Mouse (Mus musculus) activated CD4-positive, CD25-positive, alpha-beta regulatory T cell, adult 4 months (primary cell): ENCODE measurements around the gene Podn. TPM values are rescaled to one million over a fixed set of nuclear protein-coding genes. Genes with fewer than 3 reads are reported as not detected.

Experiments
- ATAC-seq: one replicate; pipeline ENCODE4 v1.8.0; 2017
- polyA plus RNA-seq, 2 experiments: library from polyadenylated mRNA; unstranded; fragments of 100-300 nt; shearing (Covaris generic); gene quantifications; one replicate each; pipeline ENCODE4 v1.2.1; 2017

Gene Podn
- polyA plus RNA-seq, 2 experiments from 2014 or later, result not detected

DNA sequence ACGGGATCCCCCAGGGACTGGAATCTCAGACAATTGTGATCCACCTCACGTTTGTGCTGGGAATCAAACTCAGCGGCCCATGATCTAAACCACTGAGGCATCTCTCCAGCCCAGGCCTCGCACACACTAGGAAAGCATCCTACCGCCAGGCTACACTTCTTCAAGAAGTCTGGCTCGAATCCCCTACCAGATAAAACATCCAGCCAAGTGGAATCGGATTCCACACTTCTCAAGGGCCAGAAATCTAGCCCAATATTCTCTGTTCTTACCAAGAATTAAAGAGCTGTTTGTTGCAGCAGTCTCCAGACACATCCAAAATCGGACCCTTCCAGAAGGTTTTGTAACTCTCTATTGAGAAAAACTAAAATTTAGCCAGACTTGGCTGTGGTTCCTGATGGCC, 59.2 kb downstream of the Podn start:
- ATAC-seq, result no peak

DNA sequence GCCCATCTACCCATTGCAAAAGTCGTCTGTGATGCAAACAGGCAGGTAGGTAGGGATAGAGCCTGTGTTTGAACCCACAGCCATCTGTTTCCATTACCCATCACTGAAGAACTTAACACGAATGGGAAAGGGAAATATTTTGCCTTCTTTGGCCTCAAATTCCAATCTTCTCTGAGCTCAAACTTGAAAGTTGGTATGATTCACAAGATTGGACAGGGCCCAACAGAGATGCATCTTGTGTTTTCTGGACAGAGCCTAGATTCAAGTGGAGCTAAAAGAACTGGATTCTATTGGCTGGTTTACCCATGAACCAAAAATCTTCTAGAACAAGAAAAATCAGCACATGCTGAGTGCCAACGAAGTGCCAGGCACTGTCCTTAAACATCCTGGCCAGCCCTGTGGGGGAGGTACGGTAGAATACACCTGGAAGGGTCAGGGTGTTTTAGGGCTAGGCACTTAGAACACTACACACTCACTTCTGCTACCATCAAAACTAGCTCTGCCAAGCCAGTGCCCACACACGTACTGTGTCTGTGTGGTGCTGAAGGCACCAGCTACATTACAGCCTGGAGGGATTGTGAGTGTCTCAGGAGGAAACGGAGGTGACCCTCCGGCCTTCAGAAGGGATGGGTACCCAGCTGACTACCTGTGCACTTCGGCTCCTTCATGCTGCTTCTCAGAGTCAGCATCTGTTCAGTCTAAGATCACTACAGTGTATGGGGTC, 63.0 kb downstream of the Podn start:
- ATAC-seq, result no peak

DNA sequence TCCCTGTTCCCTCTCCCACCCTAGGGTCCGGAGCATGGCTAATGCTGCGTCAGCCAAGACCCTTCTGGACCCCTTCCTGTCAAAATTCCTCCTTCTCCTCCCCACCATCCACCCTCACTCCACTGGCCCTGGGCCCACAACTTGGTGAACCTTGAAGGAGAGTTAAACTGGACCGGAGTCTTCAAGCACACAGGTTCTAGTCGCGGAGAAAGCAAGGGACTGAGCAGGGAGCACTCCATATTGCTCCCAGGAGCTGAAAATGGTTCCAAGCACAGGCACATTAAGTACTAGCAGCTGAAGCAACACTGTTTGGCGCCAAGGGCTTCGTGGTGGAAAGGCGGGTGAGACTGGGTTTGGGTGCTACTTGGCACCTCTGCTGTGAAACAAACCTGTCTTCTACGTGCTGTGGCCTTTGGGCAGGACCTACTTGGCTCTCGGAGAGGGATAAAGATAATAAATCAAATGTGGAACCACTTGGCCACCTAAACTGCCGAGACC, 63.8 kb downstream of the Podn start:
- ATAC-seq, result no peak

GRCm38 (mm10) chr4:108031502-108032351, 64.5 kb downstream of the Podn start:
- ATAC-seq, result no peak

GRCm38 (mm10) chr4:108030888-108031501, 65.2 kb downstream of the Podn start:
- ATAC-seq, result no peak

DNA sequence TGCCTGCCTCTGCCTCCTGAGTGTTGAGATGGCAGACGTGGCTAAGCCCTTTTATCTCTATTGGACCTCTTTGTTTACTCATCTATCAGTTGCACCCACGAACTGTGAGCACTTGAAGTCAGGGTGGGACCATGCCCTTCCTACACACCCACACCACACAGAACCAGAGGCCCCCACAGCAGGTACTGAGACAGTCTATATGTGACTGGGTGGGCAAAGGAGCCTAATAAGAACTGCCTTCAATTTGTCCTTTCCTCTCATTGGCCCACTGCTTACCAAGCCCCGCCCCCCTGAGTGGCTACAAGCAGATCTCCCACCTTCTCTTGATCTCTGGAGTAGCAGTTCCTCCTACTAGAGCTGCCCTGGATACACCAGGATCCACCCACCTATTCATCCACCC, 70.1 kb downstream of the Podn start:
- ATAC-seq, result no peak

DNA sequence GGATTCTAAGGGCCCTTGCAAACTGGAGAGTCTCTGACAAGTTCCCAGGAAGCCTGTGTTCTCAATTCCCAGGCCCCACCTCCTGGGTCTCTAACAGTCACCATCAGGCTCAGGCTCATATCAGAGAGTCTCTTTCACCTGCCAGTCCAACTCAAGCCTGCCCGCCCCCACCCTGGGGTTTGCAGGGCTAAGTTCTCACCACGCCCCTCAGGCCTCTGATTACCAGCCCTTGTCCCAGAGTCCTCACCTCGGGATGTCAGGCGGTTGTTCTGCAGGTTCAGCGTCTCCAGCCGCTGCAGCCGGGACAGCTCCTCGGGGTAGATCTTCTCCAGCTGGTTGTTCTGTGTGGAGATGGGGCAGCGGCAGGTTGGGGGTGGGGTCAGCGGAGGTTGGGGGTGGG, 71.0 kb downstream of the Podn start:
- no peak for ATAC-seq

DNA sequence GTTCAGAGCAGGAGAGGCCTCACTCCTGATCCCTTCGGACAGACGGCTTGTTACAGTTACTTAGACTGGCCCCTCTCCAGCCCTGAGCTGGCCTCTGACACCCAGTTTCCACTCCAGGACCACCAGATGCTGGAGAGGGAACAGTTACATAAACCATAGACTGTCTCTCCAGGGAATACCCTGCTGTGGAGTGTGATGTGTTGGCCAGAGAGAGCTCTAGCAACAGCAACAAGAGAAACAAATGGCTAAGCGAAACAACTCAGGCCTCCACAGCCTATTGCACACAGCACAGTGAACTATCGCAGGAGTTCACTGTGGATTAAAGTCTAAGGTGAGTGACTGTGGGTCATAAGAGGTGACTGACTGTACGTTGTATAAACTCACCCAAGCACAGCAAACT, 71.6 kb downstream of the Podn start:
- no peak for ATAC-seq

GRCm38 (mm10) chr4:108023186-108023585, 73.1 kb downstream of the Podn start:
- ATAC-seq, result no peak

DNA sequence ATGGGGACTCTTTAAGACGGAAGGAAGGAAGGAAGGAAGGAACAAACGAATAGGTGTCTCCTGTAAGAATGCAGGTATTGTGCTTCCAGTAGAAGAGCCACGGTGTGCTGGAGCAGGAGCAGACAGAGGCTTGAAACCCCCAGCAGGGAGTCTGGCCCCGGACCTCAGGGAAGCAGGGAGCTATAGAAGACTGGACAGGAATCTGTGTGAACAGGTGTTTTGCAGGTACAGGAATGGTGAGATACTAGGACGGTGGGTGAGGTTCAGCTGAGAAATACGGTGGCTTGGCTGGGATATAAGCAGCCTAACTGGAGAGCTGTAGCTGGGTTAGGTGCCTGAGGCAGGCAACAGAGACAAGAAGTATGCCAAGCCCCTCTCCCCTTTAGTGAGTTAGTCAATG, 76.1 kb downstream of the Podn start:
- no peak for ATAC-seq

DNA sequence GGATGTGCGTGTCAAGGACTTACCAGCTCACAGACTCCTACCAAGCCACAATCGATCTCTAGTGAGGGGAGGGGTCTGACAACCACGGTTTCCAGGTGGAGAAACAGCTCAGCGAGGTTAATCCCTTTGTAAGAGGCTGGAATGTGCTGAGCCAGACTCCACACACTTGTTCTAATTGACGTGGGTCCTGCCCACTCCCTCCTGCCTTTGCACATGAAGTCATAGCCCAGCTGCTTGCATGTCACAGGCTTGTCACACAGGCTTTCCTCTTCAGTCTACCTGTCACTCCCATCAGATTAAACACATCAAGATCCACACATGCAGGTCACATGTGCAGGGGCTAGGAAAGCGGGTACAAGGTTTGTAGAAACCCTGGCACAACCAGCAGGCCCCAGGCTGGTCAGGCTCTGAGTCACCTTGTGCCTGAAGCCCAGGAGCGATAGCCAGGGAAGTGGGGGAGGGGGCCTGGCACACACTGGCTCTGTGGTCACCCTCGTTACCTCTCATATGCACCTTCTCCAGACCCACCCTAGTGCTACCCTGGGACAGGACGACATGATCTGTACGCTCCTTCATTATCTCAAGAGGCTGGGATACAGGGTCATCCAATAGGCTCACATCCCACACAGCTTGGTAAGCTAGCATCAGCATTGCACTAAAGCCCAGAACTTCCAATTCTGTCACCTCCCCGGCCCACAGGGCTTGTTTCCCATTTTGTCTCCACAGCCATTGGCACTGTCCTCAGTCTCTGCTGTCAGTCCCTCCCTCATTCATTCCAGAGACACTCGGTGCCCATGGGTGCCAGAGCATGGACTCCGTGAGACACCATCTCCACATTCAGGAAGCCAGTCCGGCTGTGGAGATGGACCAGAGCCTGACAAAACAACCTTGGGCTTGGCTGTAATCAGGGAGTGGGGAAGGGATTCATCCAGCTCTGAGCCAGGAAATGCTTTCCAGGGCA, 77.0 kb downstream of the Podn start:
- ATAC-seq, result no peak

DNA sequence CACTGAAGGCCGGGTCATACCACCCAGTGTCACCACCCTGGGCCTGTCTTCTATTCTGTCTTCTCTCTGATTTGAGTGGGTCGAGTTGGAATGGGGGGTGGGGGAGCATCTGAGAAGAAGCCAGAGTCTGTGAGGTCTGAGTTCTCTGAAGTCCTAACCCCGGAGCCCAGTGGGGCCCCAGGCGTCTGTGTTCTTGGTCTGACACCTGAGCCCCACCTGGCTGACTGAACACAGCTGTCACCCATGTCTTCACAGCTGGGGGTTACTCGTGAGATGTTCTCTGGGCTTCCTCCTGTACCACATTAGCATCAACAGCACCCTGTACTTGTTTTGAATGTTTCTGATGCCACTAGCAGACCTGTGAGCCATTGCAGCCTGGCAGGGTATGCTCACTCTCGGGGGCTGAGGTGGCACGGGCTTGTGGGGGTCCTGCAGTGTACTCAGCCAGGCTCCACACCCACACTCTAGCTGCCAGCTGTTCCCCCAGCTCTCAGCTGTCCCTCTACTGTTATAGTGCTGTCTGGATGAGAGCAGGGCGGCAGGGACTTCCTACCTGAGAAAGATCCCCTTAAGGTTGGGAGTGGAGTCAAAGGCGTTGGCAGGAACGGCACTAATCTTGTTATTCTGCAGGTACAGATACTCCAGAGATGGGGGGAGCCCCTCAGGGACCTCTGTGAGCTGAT, 77.9 kb downstream of the Podn start:
- ATAC-seq, result no peak

DNA sequence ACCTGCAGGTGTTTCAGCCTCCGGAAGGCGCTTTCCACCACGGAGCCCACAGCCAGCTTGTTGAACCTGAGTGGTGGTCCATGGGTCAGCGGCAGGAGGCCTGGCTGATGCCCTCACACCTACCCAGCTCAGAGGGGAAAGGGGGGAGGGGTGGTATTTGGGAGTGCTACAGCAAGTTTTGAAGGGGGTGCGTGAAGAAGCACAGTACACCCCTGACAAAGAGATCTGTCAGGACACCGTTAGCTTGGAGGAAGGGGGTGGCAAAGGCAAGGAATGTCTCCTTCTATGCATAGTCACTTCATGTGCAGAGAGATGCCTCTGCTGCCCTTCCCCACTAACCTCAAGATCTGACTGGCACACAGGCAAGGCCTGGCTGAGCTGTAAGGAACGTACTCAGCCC, 78.4 kb downstream of the Podn start:
- ATAC-seq, result no peak

DNA sequence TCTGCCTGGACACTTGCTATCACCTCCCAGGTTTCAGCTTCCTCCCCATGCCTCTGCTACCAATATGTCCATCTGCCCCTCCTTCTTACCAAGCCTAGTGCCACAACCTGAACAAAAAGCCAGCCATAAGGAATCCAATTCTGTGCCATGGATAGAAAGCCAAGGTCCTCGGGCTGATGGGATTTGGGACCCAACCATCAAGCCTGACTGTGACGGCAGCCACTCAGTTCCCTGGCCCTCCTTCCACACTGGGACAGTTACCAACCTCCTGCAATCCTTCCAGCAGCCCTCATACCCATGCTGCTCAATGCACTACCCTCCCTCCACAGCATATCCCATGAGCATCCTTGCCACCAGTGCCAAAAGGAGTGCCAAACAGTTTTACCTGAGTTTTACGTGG, 79.9 kb downstream of the Podn start:
- ATAC-seq, result no peak

- ATAC-seq, result no peak
Measured at GRCm38 (mm10) chr4:108015067-108015765, 81.0 kb downstream of the Podn start.

- ATAC-seq, result no peak
Measured at GRCm38 (mm10) chr4:108014466-108014865, 81.8 kb downstream of the Podn start.

- no peak for ATAC-seq
Measured at GRCm38 (mm10) chr4:108008541-108008940, 87.7 kb downstream of the Podn start.

GRCm38 (mm10) chr4:108007532-108008103, 88.6 kb downstream of the Podn start:
- no peak for ATAC-seq

- ATAC-seq, result no peak
Measured at GRCm38 (mm10) chr4:108005328-108005727, 90.9 kb downstream of the Podn start.

DNA sequence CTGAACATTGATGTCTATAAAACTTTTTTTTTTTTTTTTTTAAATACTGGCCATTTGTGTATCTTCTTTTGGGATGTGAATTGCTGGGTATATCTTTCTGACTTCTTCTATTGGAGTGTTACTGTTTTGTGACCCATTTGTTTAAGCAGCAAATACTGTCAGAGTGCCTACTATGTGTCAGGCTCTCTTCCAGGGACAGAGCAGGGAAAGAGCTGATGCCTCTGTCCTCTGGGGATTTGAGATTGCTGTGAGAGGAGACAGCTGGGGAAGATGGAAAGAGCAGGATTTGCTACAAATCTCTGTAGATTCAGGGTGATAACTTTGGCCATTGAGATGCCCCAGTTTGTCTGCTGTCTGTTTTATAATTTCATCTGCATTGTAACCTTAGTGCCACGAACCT, 96.9 kb downstream of the Podn start:
- no peak for ATAC-seq
